Mouse (Mus musculus) left cerebral cortex, adult 2 months (tissue): ENCODE results near the gene Cdc123. TPM values are rescaled to one million over a fixed set of nuclear protein-coding genes. Genes with fewer than 3 reads are reported as not detected.

ENCODE experiments used
- DNase-seq, 2 experiments: peaks; one replicate each; pipeline ENCODE4 v3.0.0; 2021 to 2022; ENCODE audit warnings: low spot score in 2 of 2, mixed read lengths in 1 of 2; ENCODE audit errors: extremely low spot score in 1 of 2
- H3K27ac ChIP-seq: fragments of 200-600 bp; 2 replicates; pipeline ENCODE4 v1.8.1; 2022
- H3K4me3 ChIP-seq: fragments of 200-600 bp; 2 replicates; pipeline ENCODE4 v1.8.1; 2022
- CTCF ChIP-seq: fragments of 200-600 bp; IDR thresholded peaks from 2 replicates; pipeline ENCODE4 v1.8.1; 2022; ENCODE audit warnings: antibody characterized with exemption, mild to moderate bottlenecking, moderate library complexity
- intact Hi-C: fragments of 180-260 bp; cut with DNase I; formaldehyde crosslinking; loops from one replicate; pipeline ENCODE4 v1.15.1; 2025
- total RNA-seq, 2 experiments: library from RNA; stranded (reverse); gene quantifications; 2 replicates each; pipeline ENCODE4 v1.2.3; 2021

The Cdc123 gene
- total RNA-seq, 2 experiments from 2014 or later: 148 to 155 TPM

- no peak for TF ChIP-seq CTCF
- intact Hi-C loops: loop anchor here (10.0 kb wide), 1 partner anchor 887 kb away; the partner anchor contains the start of gene Phyh
- no peak for DNase-seq
- Histone ChIP-seq H3K27ac (no peak overlapping the region), H3K4me3 (no peak overlapping the region)
Observed at GRCm38 (mm10) chr2:5801927-5802590, 42.9 kb downstream of the Cdc123 start.

DNA sequence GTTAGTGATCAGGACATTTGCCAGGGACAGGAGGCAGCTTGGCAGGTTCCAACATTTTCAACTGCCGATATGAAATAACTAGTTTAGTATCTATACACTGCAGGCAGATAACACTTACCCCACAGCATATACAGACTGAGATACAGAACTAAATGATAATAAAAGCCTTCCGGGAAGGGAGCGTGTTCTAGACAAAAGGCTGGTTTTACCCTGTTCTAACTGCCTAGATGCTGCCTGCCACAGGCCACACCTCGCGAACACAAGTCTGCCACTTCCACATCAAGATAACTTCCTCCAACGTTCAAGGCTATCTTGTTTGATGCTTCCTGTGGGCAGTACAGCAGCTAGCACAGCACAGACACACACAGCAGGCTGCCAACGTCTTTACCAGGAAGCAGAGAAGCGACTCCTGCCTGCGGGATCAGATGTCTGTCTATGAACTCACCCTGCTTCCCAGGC lies 43.8 kb downstream of the Cdc123 start:
- intact Hi-C loops: loop anchor here (10.0 kb wide), 1 partner anchor 886 kb away; the partner anchor contains the start of gene Phyh
- Histone ChIP-seq H3K27ac (no peak overlapping the region), H3K4me3 (no peak overlapping the region)
- no peak for DNase-seq
- TF ChIP-seq CTCF: no peak

DNA sequence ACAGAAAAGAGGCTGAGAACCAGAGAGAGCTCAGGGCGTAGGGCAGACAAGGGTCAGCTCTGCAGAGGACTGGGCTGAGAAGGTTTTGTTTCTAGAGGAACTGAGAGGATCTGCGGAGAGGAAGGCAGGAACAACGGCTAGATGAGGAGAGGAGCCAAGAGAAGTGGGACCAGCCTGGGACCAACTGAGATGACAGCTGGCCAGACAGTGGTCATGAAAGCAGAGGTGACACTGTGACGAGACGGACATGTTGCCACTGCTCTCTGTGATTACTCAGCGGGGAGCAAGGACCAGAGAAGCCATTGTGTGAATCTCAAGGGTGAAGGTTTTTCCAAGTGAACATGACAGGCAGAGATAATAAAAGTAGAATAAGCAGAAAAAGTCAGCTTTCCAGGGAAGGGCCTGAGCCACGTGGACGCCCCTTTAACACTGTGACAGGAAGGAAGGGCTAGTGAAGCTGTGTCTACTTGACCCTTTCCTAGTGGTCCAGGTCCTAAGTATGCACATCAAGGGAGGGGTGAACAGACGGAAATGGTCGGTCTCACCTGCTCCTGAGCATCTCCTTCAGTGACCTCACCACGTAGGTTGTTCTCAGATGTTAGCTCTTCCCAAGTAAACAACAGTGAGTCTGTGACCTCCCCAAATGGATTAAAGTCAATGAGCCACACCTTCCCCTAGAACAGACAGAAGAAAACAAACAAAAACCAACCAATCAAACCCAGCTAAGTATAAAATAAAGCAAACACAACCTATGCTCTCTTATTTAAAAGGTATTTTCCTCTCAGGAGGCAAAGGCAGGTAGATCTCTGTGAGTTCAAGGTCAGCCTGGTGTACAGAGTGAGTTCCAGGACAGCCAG lies 46.9 kb downstream of the Cdc123 start:
- intact Hi-C loops: no loop called here
- no peak overlapping the region for H3K4me3 ChIP-seq
- no peak for TF ChIP-seq CTCF
- no peak overlapping the region for H3K27ac ChIP-seq
- no peak for DNase-seq

DNA sequence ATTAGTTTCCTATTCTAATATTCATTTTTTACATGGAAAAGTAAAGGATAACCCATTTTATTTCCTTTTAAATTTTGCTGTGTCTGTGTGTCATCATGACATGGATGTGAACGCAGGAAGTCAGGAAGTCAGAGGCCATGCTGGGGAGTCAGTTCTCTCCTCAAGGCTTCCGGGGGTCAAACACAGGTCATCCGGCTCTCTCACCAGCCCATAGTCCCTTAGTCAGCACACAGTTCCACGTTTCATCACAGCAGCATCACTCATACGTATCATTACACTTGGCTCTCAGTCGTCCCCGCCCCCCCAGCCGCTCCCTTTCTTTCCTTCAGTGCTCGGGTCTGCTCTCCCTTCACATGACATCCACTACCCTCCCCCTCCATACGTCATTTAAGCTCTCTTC lies 51.2 kb downstream of the Cdc123 start:
- Histone ChIP-seq H3K27ac (no peak overlapping the region), H3K4me3 (no peak overlapping the region)
- intact Hi-C loops: no loop called here
- TF ChIP-seq CTCF: no peak
- no peak for DNase-seq

DNA sequence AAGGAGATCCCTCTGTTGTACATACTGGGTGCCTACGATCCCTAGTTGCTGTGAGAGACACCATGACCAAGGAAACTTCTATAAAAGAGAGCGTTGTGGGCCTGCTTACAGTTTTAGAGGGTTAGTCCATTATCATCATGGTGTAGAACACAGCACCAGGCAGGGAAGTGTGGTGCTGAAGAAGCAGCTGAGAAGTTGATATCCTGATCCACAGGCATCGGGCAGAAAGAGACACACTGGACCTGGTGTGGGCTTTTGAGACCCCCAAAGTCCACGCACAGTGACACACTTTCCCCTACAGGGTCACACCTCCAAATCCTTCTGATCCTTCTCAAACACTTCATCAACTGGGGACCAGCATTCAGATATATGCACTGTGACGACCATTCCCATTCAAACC lies 52.9 kb downstream of the Cdc123 start:
- DNase-seq: no peak
- intact Hi-C loops: no loop called here

GRCm38 (mm10) chr2:5789625-5790160 lies 55.3 kb downstream of the Cdc123 start:
- intact Hi-C loops: no loop called here
- H3K4me3 ChIP-seq: no peak overlapping the region
- DNase-seq: no peak
- no peak overlapping the region for H3K27ac ChIP-seq
- no peak for TF ChIP-seq CTCF

More for the DNA sequence above, 52.9 kb downstream of the Cdc123 start:
- no peak for TF ChIP-seq CTCF
- Histone ChIP-seq H3K27ac (no peak overlapping the region), H3K4me3 (no peak overlapping the region)

GRCm38 (mm10) chr2:5787391-5787790 lies 57.6 kb downstream of the Cdc123 start:
- intact Hi-C loops: no loop called here
- Histone ChIP-seq H3K27ac (no peak overlapping the region), H3K4me3 (no peak overlapping the region)
- DNase-seq: no peak
- no peak for TF ChIP-seq CTCF

- TF ChIP-seq CTCF: no peak
- intact Hi-C loops: loop anchor here (1.0 to 5.0 kb wide), 2 partner anchors 10 to 685 kb away; no protein-coding TSS in a partner anchor
- DNase-seq: no peak
- no peak overlapping the region for H3K27ac ChIP-seq
- H3K4me3 ChIP-seq: no peak overlapping the region
Observed at GRCm38 (mm10) chr2:5772464-5772863, 72.5 kb downstream of the Cdc123 start.

GRCm38 (mm10) chr2:5770708-5771241 lies 74.2 kb downstream of the Cdc123 start:
- peak; percentile 73 for TF ChIP-seq CTCF
- DNase-seq: peak; percentile 32 to 38
- Histone ChIP-seq H3K27ac (no peak overlapping the region), H3K4me3 (no peak overlapping the region)
- intact Hi-C loops: loop anchor here (1.0 to 5.0 kb wide), 4 partner anchors 56 to 683 kb away; partner anchors contain the start of gene Camk1d

- no peak overlapping the region for H3K4me3 ChIP-seq
- no peak for TF ChIP-seq CTCF
- no peak overlapping the region for H3K27ac ChIP-seq
- intact Hi-C loops: loop anchor here (1.0 to 5.0 kb wide), 4 partner anchors 55 to 682 kb away; partner anchors contain the start of gene Camk1d
- DNase-seq: no peak
Observed at GRCm38 (mm10) chr2:5769630-5770029, 75.3 kb downstream of the Cdc123 start.

DNA sequence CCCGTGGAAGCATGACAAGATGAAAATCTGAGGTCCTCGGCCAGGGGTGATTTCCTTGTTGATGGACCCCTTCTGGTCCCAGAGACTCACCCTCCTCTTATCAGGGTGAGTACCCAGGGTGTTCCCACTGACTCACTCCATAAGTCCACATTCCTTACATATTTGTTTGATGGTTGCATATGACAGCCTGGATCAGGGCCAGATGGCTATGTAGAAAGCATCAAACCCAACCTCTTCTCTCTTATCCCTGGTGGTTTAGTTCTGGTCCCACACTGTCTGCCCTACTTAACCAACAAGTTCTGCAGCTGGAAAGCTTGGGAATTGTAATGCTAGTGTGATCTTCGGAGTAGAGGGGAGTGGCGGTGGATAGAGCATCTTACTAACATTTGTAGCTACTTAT lies 76.0 kb downstream of the Cdc123 start:
- DNase-seq: no peak
- intact Hi-C loops: no loop called here
- no peak for TF ChIP-seq CTCF
- no peak overlapping the region for H3K27ac ChIP-seq
- H3K4me3 ChIP-seq: no peak overlapping the region

DNA sequence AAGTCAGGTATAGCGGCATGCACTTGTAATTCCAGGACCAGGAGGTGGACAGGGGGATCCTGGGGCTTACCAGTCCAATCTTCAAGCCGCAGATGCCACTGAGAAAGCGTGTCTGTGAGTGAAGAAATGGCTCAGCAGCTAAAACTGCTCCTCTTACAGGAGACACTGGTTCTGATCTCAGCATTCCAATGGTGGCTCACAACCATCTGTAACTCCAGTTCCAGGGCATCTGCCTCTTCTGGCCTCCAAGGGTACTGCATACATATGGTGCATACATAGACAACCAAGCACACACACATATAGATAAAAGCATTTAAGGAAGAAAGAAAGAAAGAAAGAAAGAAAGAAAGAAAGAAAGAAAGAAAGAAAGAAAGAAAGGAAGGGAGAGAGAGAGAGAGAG lies 82.9 kb downstream of the Cdc123 start:
- intact Hi-C loops: no loop called here
- no peak overlapping the region for H3K27ac ChIP-seq
- no peak; the same call in 1 of the 2 replicates for TF ChIP-seq CTCF

More for the DNA sequence above, 82.9 kb downstream of the Cdc123 start:
- DNase-seq: no peak
- H3K4me3 ChIP-seq: no peak overlapping the region
